19 mouse cellular contexts compared by ENCODE assay signal in genomic region chr17:57307074-57307473, GRCm38 (mm10).
"Had no signal": no experiment of that assay in that cellular context is flagged by ENCODE, and none has a peak within 500 bp of the region (broad histone marks: within the 10 kb centered on the region; RNA-seq: fewer than 3 reads in every experiment).

No protein-coding gene starts in this region.

- ATAC-seq: liver, embryonic 12.5 days had no signal

- H3K9ac ChIP-seq: limb, embryonic 13.5 days; liver, embryonic 12.5 days; liver, embryonic 15.5 days; lung, embryonic 15.5 days had no signal

- H3K4me1 ChIP-seq: limb, embryonic 10.5 days; limb, embryonic 13.5 days; liver, embryonic 12.5 days; lung, embryonic 15.5 days had no signal

- H3K9me3 ChIP-seq: limb, embryonic 10.5 days; limb, embryonic 13.5 days; liver, embryonic 12.5 days; liver, embryonic 15.5 days; lung, embryonic 15.5 days; megakaryocyte, embryonic 14.5 days had no signal

- H3K27me3 ChIP-seq: limb, embryonic 13.5 days; liver, embryonic 12.5 days; liver, embryonic 15.5 days; lung, embryonic 15.5 days; megakaryocyte, embryonic 14.5 days had no signal

- H3K4me2 ChIP-seq: limb, embryonic 13.5 days; liver, embryonic 12.5 days; liver, embryonic 15.5 days; lung, embryonic 15.5 days; midbrain, embryonic 11.5 days had no signal

- H3K4me3 ChIP-seq: limb, embryonic 10.5 days; limb, embryonic 13.5 days; liver, embryonic 12.5 days; liver, embryonic 15.5 days; lung, embryonic 15.5 days; megakaryocyte, embryonic 14.5 days had no signal

- DNase-seq: kidney, adult 2 months; kidney, postnatal 10 days; kidney, postnatal 36 days; layer of hippocampus, adult 9-11 months; liver; lung, adult 18-20 months; lung, postnatal 10 days; lung, postnatal 36 days; midbrain, embryonic 14.5 days; thymus, adult 2 months; thymus, postnatal 14 days; thymus, postnatal 4 days had no signal

- H3K36me3 ChIP-seq: limb, embryonic 10.5 days; limb, embryonic 13.5 days; lung, embryonic 15.5 days had no signal

- H3K27ac ChIP-seq: limb, embryonic 10.5 days; limb, embryonic 13.5 days; liver, embryonic 12.5 days; liver, embryonic 15.5 days; lung, embryonic 15.5 days had no signal
